Mouse (Mus musculus) neural tube, embryonic 15.5 days (tissue): ENCODE results near the gene Nkx6-1. TPM values are rescaled to one million over a fixed set of nuclear protein-coding genes. Genes with fewer than 3 reads are reported as not detected.

Source experiments
- ATAC-seq: fragments of 200-750 bp; cut with Nextera tagmentation; 2 replicates; pipeline ENCODE4 v1.8.0; 2017; ENCODE audit warnings: mild to moderate bottlenecking, moderate TSS enrichment, moderate library complexity; ENCODE audit not compliant: low FRiP score
- H3K27ac ChIP-seq: fragments of 300-500 bp; sonication (generic); replicated peaks from 2 replicates; pipeline ENCODE4 v1.5.1; 2015; ENCODE audit warnings: mild to moderate bottlenecking, inconsistent platforms
- H3K27me3 ChIP-seq: fragments of 300-500 bp; sonication (generic); replicated peaks from 2 replicates; pipeline ENCODE4 v1.6.1; 2015; ENCODE audit warnings: inconsistent platforms
- H3K36me3 ChIP-seq: fragments of 300-500 bp; sonication (generic); 2 replicates; pipeline ENCODE4 v1.6.1; 2015; ENCODE audit warnings: inconsistent platforms
- H3K4me1 ChIP-seq: fragments of 300-500 bp; sonication (generic); 2 replicates; pipeline ENCODE4 v1.6.1; 2015; ENCODE audit warnings: inconsistent platforms
- H3K4me2 ChIP-seq: fragments of 300-500 bp; sonication (generic); 2 replicates; pipeline ENCODE4 v1.6.1; 2015; ENCODE audit warnings: inconsistent platforms, mild to moderate bottlenecking, moderate library complexity
- H3K4me3 ChIP-seq: fragments of 300-500 bp; sonication (generic); replicated peaks from 2 replicates; pipeline ENCODE4 v1.5.1; 2015; ENCODE audit warnings: mild to moderate bottlenecking, inconsistent platforms
- H3K9ac ChIP-seq: fragments of 300-500 bp; sonication (generic); replicated peaks from 2 replicates; pipeline ENCODE4 v1.6.1; 2015; ENCODE audit warnings: mild to moderate bottlenecking, inconsistent platforms
- H3K9me3 ChIP-seq: fragments of 300-500 bp; sonication (generic); replicated peaks from 2 replicates; pipeline ENCODE4 v1.6.1; 2016; ENCODE audit warnings: inconsistent platforms
- WGBS: fragments of 180-500 bp; shearing (Covaris S2); methylation state at CpG from one replicate; pipeline ENCODE4 v1.1.7; 2015; ENCODE audit warnings: mixed read lengths; 5-methylcytosine and 5-hydroxymethylcytosine counted together
- polyA plus RNA-seq: library from polyadenylated mRNA; unstranded; fragments of >200 nt; fragmentation: Nextera tagmentation; extraction: Ambion mirVana; gene quantifications from 2 replicates; pipeline ENCODE4 v1.2.1, GENCODE M21; 2015

The Nkx6-1 gene
- polyA plus RNA-seq, 1 experiment from 2014 or later, result 6.7 TPM

GRCm38 (mm10) chr5:101658188-101658983 is 6.4 kb downstream of the Nkx6-1 start:
- 3% methylated on average over 21 of the region's 21 CpGs for WGBS
- H3K4me1 ChIP-seq, result peaks cover 9% of the 10 kb centered on the region
- H3K27ac ChIP-seq, result no peak overlapping the region
- no peak overlapping the region for H3K9ac ChIP-seq
- H3K4me3 ChIP-seq, result no peak overlapping the region; the same call in 1 of the 2 replicates
- peaks cover 80% of the 10 kb centered on the region for H3K27me3 ChIP-seq
- H3K36me3 ChIP-seq, result no peaks in the 10 kb centered on the region
- no peaks in the 10 kb centered on the region for H3K9me3 ChIP-seq
- ATAC-seq, result no peak
- H3K4me2 ChIP-seq, result peak overlapping the region; percentile 34

GRCm38 (mm10) chr5:101657698-101658097 is 7.1 kb downstream of the Nkx6-1 start:
- ATAC-seq, result no peak
- Histone ChIP-seq H3K27me3 (peaks cover 80% of the 10 kb centered on the region), H3K4me2 (peak overlapping the region; percentile 26; the same call in 1 of the 2 replicates), H3K4me1 (peaks cover 5% of the 10 kb centered on the region), H3K9me3 (no peaks in the 10 kb centered on the region), H3K4me3 (no peak overlapping the region), H3K27ac (no peak overlapping the region), H3K9ac (no peak overlapping the region), H3K36me3 (no peaks in the 10 kb centered on the region)
- WGBS, result 1% methylated on average over 10 of the region's 10 CpGs

- no peak for ATAC-seq
- H3K27me3 ChIP-seq, result peaks cover 87% of the 10 kb centered on the region
- H3K27ac ChIP-seq, result no peak overlapping the region
- 8% methylated on average over 3 of the region's 3 CpGs for WGBS
- peaks cover 5% of the 10 kb centered on the region for H3K4me1 ChIP-seq
- H3K4me2 ChIP-seq, result no peak overlapping the region
- H3K9ac ChIP-seq, result no peak overlapping the region
- H3K9me3 ChIP-seq, result 0 out of 2 replicates have a peak, but pooled peaks cover under 1% of the 10 kb centered on the region
- no peaks in the 10 kb centered on the region for H3K36me3 ChIP-seq
- no peak overlapping the region for H3K4me3 ChIP-seq
Measured at GRCm38 (mm10) chr5:101656107-101656506, 8.7 kb downstream of the Nkx6-1 start.

GRCm38 (mm10) chr5:101655418-101655817 is 9.4 kb downstream of the Nkx6-1 start:
- no peak for ATAC-seq
- Histone ChIP-seq H3K9me3 (0 out of 2 replicates have a peak, but pooled peaks cover 2% of the 10 kb centered on the region), H3K4me1 (peaks cover 5% of the 10 kb centered on the region), H3K9ac (no peak overlapping the region), H3K36me3 (no peaks in the 10 kb centered on the region), H3K4me2 (no peak overlapping the region), H3K27me3 (peaks cover 90% of the 10 kb centered on the region), H3K27ac (no peak overlapping the region), H3K4me3 (no peak overlapping the region)
- WGBS, result 30% methylated on average over 7 of the region's 7 CpGs

GRCm38 (mm10) chr5:101647726-101648686 is 16.8 kb downstream of the Nkx6-1 start:
- Histone ChIP-seq H3K9me3 (0 out of 2 replicates have a peak, but pooled peaks cover 2% of the 10 kb centered on the region), H3K27me3 (peaks cover 89% of the 10 kb centered on the region), H3K4me1 (peaks cover 6% of the 10 kb centered on the region; the same call in 1 of the 2 replicates), H3K9ac (no peak overlapping the region), H3K36me3 (no peaks in the 10 kb centered on the region), H3K4me2 (peak overlapping the region; percentile 28), H3K27ac (no peak overlapping the region), H3K4me3 (no peak overlapping the region)
- ATAC-seq, result no peak
- WGBS, result 4% methylated on average over 53 of the region's 53 CpGs

GRCm38 (mm10) chr5:101646961-101647575 is 17.7 kb downstream of the Nkx6-1 start:
- H3K27me3 ChIP-seq, result peaks cover 91% of the 10 kb centered on the region

GRCm38 (mm10) chr5:101645071-101645470 is 19.7 kb downstream of the Nkx6-1 start:
- Histone ChIP-seq H3K4me2 (no peak overlapping the region), H3K36me3 (no peaks in the 10 kb centered on the region), H3K9me3 (no peaks in the 10 kb centered on the region), H3K4me3 (no peak overlapping the region), H3K9ac (no peak overlapping the region), H3K4me1 (peaks cover 6% of the 10 kb centered on the region; the same call in 1 of the 2 replicates), H3K27me3 (peaks cover 88% of the 10 kb centered on the region), H3K27ac (no peak overlapping the region)
- 47% methylated on average over 8 of the region's 8 CpGs for WGBS
- no peak for ATAC-seq

More at GRCm38 (mm10) chr5:101646961-101647575, 17.7 kb downstream of the Nkx6-1 start:
- Histone ChIP-seq H3K4me3 (no peak overlapping the region), H3K27ac (no peak overlapping the region), H3K36me3 (no peaks in the 10 kb centered on the region), H3K9ac (no peak overlapping the region), H3K4me1 (peaks cover 6% of the 10 kb centered on the region; the same call in 1 of the 2 replicates), H3K9me3 (0 out of 2 replicates have a peak, but pooled peaks cover 2% of the 10 kb centered on the region), H3K4me2 (no peak overlapping the region)
- ATAC-seq, result no peak
- 31% methylated on average over 20 of the region's 20 CpGs for WGBS

- Histone ChIP-seq H3K9ac (no peak overlapping the region), H3K36me3 (no peaks in the 10 kb centered on the region), H3K27me3 (peaks cover 56% of the 10 kb centered on the region), H3K27ac (no peak overlapping the region), H3K4me2 (no peak overlapping the region), H3K4me3 (no peak overlapping the region), H3K4me1 (no peaks in the 10 kb centered on the region), H3K9me3 (no peaks in the 10 kb centered on the region)
- 94% methylated on average over 4 of the region's 4 CpGs for WGBS
- ATAC-seq, result no peak
Measured at GRCm38 (mm10) chr5:101638101-101638500, 26.7 kb downstream of the Nkx6-1 start.

Other genes starting within 250 kb of the Nkx6-1 start
- gene Cds1, start 100.1 kb upstream of the Nkx6-1 start, polyA plus RNA-seq, result 6.6 and 12.8 TPM in 2 replicates